Mouse (Mus musculus) kidney, adult 2 months (tissue): ENCODE results near the gene Pax4. TPM values are rescaled to one million over a fixed set of nuclear protein-coding genes. Genes with fewer than 3 reads are reported as not detected.

ENCODE experiments used
- DNase-seq: peaks from one replicate; pipeline ENCODE4 v3.0.0; 2021
- H3K27ac ChIP-seq: fragments of 200-500 bp; 2 replicates; pipeline ENCODE4 v1.5.1; 2012; ENCODE audit warnings: low read depth, low read length, control low read depth, inconsistent platforms; ENCODE audit not compliant: insufficient read depth
- H3K27me3 ChIP-seq: fragments of 200-500 bp; replicated peaks from 2 replicates; pipeline ENCODE4 v1.6.1; 2012; ENCODE audit warnings: mild to moderate bottlenecking, moderate library complexity, low read length, inconsistent platforms; ENCODE audit not compliant: control insufficient read depth, insufficient read depth
- H3K36me3 ChIP-seq: fragments of 200-500 bp; 2 replicates; pipeline ENCODE4 v1.6.1; 2012; ENCODE audit warnings: mild to moderate bottlenecking, moderate library complexity, low read length, inconsistent platforms; ENCODE audit not compliant: control insufficient read depth, insufficient read depth
- H3K4me1 ChIP-seq: fragments of 200-500 bp; 2 replicates; pipeline ENCODE4 v1.6.1; 2011; ENCODE audit warnings: low read length; ENCODE audit not compliant: control insufficient read depth, insufficient read depth
- H3K4me3 ChIP-seq: fragments of 200-500 bp; 2 replicates; pipeline ENCODE4 v1.5.1; 2011; ENCODE audit warnings: mild to moderate bottlenecking, low read depth, low read length, control low read depth; ENCODE audit not compliant: insufficient read depth
- CTCF ChIP-seq: fragments of 200-500 bp; conservative IDR thresholded peaks from 2 replicates; pipeline ENCODE4 v1.5.1; 2011; ENCODE audit warnings: low read depth, mild to moderate bottlenecking, control low read depth, low read length, moderate library complexity, mixed read lengths; ENCODE audit not compliant: insufficient read depth, insufficient read length
- POLR2A ChIP-seq: fragments of 200-500 bp; IDR thresholded peaks from one replicate; pipeline ENCODE4 v1.6.1; 2011; ENCODE audit warnings: low read depth, low read length, control low read depth
- WGBS: fragments of 180-500 bp; shearing (Covaris S2); methylation state at CpG from one replicate; pipeline ENCODE4 v1.1.7; 2018; 5-methylcytosine and 5-hydroxymethylcytosine counted together
- polyA plus RNA-seq: library from polyadenylated mRNA; depleted of rRNA; stranded (reverse); fragments of >200 nt; gene quantifications from 2 replicates; pipeline ENCODE4 v1.2.3, GENCODE M21; 2012

Gene Pax4
- polyA plus RNA-seq, 1 experiment, result not detected

GRCm38 (mm10) chr6:28482711-28483315 is 33.7 kb upstream of the Pax4 start:
- DNase-seq, result no peak
- H3K36me3 ChIP-seq, result no peaks in the 10 kb centered on the region
- H3K4me1 ChIP-seq, result peaks cover 9% of the 10 kb centered on the region; the same call in 1 of the 2 replicates
- H3K27me3 ChIP-seq, result no peaks in the 10 kb centered on the region
- no peak for TF ChIP-seq CTCF
- TF ChIP-seq POLR2A, result no peak
- 51% methylated on average over 4 of the region's 4 CpGs for WGBS
- no peak overlapping the region for H3K4me3 ChIP-seq
- H3K27ac ChIP-seq, result no peak overlapping the region

- Histone ChIP-seq H3K4me3 (peak overlapping the region; percentile 58), H3K27me3 (no peaks in the 10 kb centered on the region), H3K4me1 (0 out of 2 replicates have a peak, but pooled peaks cover 6% of the 10 kb centered on the region), H3K27ac (no peak overlapping the region), H3K36me3 (no peaks in the 10 kb centered on the region)
- peak; percentile 49 for DNase-seq
- TF ChIP-seq POLR2A (no peak), CTCF (no peak)
- WGBS, result 3% methylated on average over 21 of the region's 21 CpGs
Observed at GRCm38 (mm10) chr6:28480752-28481492, 31.8 kb upstream of the Pax4 start.

GRCm38 (mm10) chr6:28479865-28480751 is 31.0 kb upstream of the Pax4 start:
- WGBS, result under 1% methylated on average over 68 of the region's 68 CpGs
- DNase-seq, result peak; percentile 100
- TF ChIP-seq CTCF (no peak), POLR2A (peak; percentile 56)
- no peaks in the 10 kb centered on the region for H3K36me3 ChIP-seq
- H3K27me3 ChIP-seq, result no peaks in the 10 kb centered on the region
- peak overlapping the region; percentile 58 for H3K4me3 ChIP-seq
- peak overlapping the region; percentile 28 for H3K27ac ChIP-seq
- H3K4me1 ChIP-seq, result 0 out of 2 replicates have a peak, but pooled peaks cover 4% of the 10 kb centered on the region

- H3K27ac ChIP-seq, result no peak within 1 kb of the TSS
- WGBS, result 79% methylated on average over 5 of the region's 5 CpGs
- no peaks in the 10 kb centered on the region for H3K27me3 ChIP-seq
- no peak within 1 kb of the TSS for H3K4me3 ChIP-seq
- TF ChIP-seq CTCF (no peak), POLR2A (no peak)
- no peak for DNase-seq
- H3K36me3 ChIP-seq, result no peaks in the 10 kb centered on the region
- H3K4me1 ChIP-seq, result peaks cover 4% of the 10 kb centered on the region; the same call in 1 of the 2 replicates
Observed at GRCm38 (mm10) chr6:28474839-28475238, 25.7 kb upstream of the Pax4 start, which contains the start of gene Snd1. Gene Snd1, plus strand, starts transcription at chr6:28475139.

GRCm38 (mm10) chr6:28474211-28474610 is 25.1 kb upstream of the Pax4 start:
- Histone ChIP-seq H3K4me3 (no peak overlapping the region), H3K27ac (no peak overlapping the region), H3K36me3 (no peaks in the 10 kb centered on the region), H3K27me3 (no peaks in the 10 kb centered on the region), H3K4me1 (peaks cover 4% of the 10 kb centered on the region; the same call in 1 of the 2 replicates)
- 92% methylated on average over 4 of the region's 4 CpGs for WGBS
- TF ChIP-seq CTCF, result no peak
- no peak for DNase-seq

DNA sequence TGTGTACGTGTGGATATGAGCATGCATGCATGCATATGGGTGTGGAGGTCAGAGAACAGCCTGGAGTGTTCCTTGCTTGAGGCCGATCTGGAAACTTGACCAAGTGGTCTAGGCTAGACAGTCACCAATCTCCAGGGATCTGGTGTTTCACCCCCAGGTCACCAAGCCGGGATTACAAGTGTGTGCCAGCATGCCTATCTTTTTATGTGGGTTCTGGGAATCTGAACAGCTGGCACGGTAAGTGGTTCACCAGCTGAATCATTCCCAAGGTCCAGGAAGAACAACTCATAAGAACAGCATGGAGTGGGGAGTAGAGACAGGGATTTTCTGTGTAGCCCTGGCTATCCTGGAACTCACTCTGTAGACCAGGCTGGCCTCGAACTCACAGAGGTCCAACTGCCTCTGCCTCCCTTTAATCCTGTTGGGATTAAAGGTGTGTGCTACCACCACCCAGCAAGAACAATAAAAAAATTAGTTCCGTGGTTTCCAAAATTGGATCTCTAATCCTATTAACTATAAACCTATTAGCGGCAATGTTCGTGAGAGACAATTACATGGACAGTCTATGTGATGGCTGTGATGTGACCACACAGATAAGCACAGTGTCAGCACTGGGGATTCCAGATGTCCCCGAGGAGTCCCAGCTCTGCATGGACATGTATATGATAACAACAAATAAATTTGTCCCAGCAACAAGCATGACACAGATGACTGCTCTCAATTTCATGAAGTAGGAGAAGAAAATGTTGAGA is 22.3 kb upstream of the Pax4 start:
- 90% methylated on average over 9 of the region's 9 CpGs for WGBS
- Histone ChIP-seq H3K4me1 (peaks cover 4% of the 10 kb centered on the region; the same call in 1 of the 2 replicates), H3K4me3 (no peak overlapping the region), H3K27me3 (no peaks in the 10 kb centered on the region), H3K36me3 (no peaks in the 10 kb centered on the region), H3K27ac (no peak overlapping the region)
- no peak for DNase-seq
- TF ChIP-seq POLR2A, result no peak
- TF ChIP-seq CTCF, result no peak
